Mouse (Mus musculus) lung, postnatal 0 days (tissue): ENCODE data around the gene Asgr1.

Source experiments
- CTCF ChIP-seq: IDR thresholded peaks from 2 replicates; pipeline ENCODE4 v1.5.1; 2016; ENCODE audit warnings: antibody characterized with exemption, mild to moderate bottlenecking
- EP300 ChIP-seq: IDR thresholded peaks from 2 replicates; pipeline ENCODE4 v1.6.1; 2016; ENCODE audit warnings: antibody characterized with exemption, mild to moderate bottlenecking, control low read depth

DNA sequence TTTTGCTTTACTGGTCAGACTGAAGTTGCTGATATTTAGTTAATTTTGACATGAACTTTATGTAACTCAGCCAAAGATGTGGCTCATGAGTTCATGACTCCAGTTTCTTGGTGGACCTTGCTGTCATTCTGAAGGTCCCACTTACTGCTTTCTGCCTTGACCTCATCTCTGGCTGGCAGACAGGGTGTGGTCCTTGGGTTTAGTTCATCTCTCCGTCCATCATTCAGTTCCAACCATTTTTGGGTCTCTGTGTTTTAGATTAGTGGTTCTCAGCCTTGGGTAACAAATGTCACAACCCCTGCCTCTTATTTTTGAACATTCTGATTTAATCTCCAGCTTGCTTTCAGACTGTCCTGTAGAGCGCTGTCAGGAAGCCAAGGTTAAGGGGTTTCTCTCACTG is 45.9 kb downstream of the Asgr1 start:
- no peak for TF ChIP-seq CTCF
- no peak for TF ChIP-seq EP300
